Mouse (Mus musculus) retina, postnatal 7 days (tissue): ENCODE measurements around the gene Opa3.

Experiments
- DNase-seq: peaks from one replicate; pipeline ENCODE4 v3.0.0-alpha.2; 2012; ENCODE audit warnings: low read depth, low spot score

The Opa3 gene

DNA sequence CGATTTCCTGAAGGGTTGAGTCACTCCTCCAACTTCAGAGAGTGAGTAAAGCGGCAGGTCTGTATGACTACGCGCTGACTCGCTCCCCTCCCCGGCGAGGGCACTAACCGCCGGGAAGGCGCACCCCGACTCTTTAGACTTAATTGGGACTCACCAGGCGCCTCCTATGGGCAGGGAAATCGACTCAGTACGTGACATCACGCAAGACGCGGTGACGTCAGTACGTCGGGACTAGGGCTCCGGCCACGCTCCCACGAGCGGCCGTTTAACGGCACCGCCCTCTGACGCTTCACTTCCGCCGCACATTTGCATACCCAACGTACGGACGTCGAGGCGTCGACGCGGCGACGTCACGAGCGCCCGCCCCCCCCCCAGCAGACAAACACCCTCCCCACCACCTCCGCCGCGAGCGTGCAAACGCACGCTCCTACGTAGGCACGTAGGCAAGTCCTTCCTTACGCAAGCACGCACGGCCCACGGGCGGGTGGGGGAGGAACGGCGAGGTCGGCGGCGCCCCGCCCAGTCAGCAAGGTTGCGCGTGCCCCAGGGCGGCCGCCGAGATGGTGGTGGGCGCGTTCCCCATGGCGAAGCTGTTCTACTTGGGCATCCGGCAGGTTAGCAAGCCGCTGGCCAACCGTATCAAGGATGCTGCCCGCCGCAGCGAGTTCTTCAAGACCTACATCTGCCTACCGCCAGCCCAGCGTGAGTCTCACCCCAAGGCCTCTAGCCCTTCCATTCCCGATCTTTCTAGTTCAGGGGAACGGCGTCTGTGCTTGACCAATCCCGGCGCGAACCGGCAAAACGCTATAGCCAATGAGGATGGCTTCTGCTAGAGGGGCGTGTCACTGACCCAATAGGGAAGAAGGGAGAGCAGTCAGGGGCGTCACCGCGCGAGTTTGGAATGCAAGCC is at the start of gene Opa3:
TSS of gene Opa3 (plus strand) at position 452 of the 910 bp plus-strand sequence.
- DNase-seq = peak; percentile 100

- peak; percentile 66 for DNase-seq
Measured at GRCm38 (mm10) chr7:19178443-19179092, 49.6 kb upstream of the Opa3 start.

GRCm38 (mm10) chr7:19179173-19179572 is 49.0 kb upstream of the Opa3 start:
- peak; percentile 57 for DNase-seq

GRCm38 (mm10) chr7:19179936-19180335 is 48.2 kb upstream of the Opa3 start:
- DNase-seq = no peak

GRCm38 (mm10) chr7:19180862-19181429 is 47.2 kb upstream of the Opa3 start:
- no peak for DNase-seq

DNA sequence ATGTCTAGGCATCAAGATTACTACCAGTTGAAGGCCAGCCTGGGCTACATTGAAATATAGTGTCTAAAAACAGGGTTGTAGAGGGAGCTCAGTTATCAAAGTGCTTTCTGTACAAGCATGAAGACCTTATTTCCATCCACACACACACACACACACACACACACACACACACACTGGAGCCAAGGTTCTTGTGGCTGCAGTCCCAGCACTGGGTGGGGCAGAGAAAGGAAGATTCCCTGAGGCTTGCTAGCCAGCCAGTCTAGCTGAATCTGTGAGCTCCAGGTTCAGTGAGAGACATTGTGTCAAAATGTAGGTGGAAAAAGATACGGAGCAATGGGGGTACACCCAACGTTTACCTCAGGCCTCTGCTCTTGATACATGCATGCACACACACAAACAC is 43.9 kb upstream of the Opa3 start:
- no peak for DNase-seq

- no peak for DNase-seq
Measured at GRCm38 (mm10) chr7:19184758-19185157, 43.4 kb upstream of the Opa3 start.

DNA sequence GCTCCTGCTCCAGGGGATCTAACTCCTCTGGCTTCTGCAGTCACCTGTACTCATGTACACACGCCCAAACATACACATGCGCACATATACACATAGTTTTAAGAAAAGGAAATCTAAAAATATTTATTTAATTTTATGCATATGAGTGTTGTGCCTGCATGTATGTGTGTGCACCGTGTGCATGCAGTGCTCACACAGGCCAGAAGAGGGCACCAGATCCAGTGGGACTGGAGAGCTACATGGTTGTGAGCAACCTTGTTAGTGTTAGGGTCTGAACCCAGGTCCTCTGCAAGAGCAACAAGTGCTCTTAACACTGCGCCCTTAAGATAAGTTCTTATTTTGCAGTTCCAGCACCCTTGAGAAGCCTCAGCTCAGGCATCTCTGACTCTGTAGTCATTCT is 33.5 kb upstream of the Opa3 start:
- DNase-seq = no peak

DNA sequence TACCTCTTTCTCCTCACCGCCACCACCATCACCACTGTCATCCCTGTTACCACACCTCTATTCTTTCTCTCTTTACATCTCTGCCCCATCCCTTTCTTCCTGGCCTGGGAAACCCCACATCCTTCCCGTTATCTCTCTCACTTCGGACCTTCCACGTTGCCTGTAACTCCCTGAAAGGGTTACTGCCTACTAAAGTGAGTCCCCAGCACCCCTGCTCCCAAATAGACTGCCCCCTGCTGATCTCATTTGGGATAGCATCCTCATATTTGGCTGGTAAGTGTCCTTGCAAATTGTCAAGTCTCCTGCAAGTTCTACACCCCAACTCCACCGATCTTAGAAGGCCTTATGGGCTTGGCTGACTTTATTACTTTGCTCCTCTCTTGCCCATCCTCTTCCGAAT is 31.5 kb upstream of the Opa3 start:
- no peak for DNase-seq

- no peak for DNase-seq
Measured at GRCm38 (mm10) chr7:19197985-19198384, 30.1 kb upstream of the Opa3 start.

DNA sequence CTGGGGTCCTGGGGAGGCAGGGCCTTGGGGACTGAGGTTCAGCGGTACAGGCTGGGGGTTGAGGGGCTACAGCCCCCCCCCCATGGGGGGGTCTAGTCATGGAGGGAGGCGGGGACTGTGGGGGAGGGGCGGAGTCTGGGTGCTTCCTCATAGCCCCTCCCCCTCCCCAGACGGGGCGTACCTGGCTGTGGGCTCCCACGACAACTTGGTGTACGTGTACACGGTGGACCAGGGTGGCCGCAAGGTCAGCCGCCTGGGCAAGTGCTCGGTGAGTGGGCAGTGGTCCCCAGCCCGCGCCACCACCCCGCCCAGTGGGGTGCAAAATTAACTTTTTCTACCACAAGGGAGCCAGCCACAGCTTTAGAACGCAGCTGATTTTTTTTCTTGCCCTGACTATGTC is 26.5 kb upstream of the Opa3 start:
- no peak for DNase-seq

DNA sequence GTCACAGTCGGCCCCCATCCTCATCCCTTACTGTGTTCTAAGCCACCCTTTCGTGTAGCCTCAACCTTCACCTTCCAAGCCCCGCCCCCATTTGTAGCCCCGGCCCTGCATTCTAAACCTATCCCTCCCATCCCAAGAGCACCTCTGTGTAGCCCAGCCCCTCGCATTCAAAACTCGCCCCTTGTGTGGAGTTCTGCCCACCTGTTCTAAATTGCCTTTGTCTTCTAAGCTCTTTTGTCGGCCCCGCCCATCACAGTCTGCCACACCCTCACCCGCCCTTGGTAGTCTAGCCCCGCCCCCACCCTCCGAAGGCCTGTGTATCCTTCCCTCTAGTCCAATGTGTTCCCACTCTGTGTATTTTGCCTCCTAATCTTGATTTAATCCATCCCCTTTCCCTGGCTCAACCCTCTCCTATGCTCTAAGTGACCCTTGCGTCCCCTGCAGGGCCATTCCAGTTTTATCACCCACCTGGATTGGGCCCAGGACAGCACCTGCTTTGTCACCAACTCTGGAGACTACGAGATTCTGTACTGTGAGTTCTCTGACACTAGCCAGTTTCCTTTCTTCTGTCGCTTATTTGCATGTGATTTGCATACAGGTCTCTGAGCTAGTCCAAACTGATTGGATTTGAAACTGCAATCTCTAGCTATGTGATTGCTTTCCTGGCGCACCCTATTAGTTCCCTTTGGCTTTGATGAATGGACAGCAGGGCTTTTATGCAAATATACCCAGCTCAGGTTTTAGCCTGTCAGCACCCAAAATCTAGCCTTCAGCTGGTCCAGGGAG is 25.9 kb upstream of the Opa3 start:
- no peak for DNase-seq

GRCm38 (mm10) chr7:19208201-19208910 is 19.8 kb upstream of the Opa3 start:
- DNase-seq = no peak

DNA sequence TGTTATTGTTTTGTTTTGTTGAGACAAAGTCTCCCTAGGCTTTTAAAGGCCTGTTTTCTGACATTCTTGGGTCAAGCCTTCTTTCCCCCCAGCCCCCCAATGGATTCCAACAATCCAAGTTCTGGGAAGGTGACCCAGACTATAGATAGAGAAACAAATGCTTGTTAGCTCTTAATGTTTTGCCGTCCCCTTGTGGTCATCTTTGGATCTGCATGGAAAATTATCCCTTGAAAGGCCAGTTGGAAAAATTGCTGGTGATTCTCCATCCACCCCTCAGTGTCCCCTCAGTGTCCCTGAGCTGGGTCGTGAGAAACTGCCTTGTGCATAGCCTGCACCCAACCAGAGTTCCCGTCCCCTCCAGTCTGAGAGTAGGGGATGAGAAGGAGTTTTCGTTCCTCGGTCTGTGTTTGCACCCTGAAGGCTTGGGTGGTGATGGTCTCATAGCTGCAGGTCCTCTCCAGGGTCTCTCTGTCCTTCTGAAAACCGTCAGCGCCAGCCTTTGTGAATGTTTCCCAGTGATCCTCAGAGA is 19.1 kb upstream of the Opa3 start:
- peak; percentile 70 for DNase-seq

- no peak for DNase-seq
Measured at GRCm38 (mm10) chr7:19209494-19209893, 18.6 kb upstream of the Opa3 start.

GRCm38 (mm10) chr7:19210010-19210409 is 18.1 kb upstream of the Opa3 start:
- no peak for DNase-seq

DNA sequence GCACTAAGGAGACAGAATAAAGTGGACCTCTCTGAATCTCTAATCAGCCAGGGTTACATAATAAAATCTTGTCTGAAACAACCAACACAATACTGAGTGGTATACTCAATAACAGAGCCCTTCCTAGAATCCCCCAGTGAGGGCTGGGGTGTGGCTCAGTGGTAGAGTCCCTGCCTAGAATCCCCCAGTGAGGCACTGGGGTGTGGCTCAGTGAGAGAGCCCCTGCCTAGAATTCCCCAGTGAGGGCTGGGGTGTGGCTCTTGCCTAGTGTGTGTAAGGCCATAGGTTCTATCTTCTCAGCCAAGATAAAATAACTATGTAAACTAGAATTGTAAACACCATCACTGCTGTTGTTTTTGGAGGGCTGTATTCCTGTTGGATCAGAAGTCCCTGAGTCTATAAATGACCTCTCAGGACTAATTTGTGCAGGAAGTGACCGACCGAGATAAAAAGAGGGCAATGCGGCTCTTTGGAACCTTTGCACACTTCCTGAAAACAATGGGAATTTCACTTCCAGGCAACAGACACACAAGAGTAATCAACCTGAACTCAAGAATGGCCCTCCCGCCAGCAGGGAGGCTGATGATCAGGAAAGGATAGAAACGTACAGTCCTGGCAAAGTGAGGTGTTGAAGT is 17.0 kb upstream of the Opa3 start:
- DNase-seq = no peak

DNA sequence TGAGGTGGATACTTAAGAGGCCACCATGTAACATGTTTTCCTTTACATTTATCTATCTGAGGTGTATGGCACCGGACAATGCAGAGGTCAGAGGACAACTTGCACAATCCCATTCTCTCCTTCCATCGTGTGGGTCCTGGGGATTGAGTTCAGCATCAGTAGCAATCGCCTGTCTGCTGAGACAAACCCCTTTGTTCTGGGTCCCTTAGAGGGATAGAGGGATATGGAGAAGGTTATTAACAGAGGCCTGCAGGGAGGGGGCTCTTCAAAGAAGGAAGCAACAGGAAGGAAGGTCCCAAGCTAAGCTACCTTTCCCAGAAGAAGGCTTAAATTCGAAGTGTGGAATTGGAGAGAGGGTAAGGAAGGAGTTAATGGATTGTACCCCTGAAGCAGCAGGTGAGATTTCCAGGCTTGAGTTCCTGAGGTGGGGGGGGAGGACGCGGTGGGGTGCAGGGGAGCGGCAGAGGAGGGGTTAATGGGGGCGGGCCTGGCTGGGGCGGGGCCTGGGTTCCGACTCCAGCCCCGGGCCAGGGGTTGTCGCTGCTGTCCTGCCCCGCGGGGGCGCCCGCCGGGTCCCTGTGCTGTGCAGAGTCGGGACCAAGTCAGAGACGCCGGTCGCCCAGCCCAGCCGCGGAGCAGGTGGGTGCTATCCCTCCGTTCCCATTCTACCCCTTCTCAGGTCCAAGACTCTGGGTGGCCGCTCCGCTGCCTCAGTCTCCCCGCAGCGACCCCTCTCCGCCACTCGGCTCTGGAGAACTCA is 16.0 kb upstream of the Opa3 start, which contains the start of gene Gpr4:
TSS of gene Gpr4 (plus strand) at position 543 of the 760 bp plus-strand sequence.
- DNase-seq = no peak

- DNase-seq = no peak
Measured at GRCm38 (mm10) chr7:19213385-19213784, 14.7 kb upstream of the Opa3 start.

- no peak for DNase-seq
Measured at GRCm38 (mm10) chr7:19214369-19214768, 13.8 kb upstream of the Opa3 start.
